Comparison of ENCODE assay signal across 8 mouse cellular contexts in genomic region chr5:123229296-123229695, GRCm38 (mm10). TPM values are rescaled to one million over a fixed set of nuclear protein-coding genes. Genes with fewer than 3 reads are reported as not detected.
DNase-seq lines count a peak whose midpoint lies in the region; ATAC-seq and TF ChIP-seq lines count a peak whose summit lies in the region.
"Had no signal": no experiment of that assay in that cellular context is flagged by ENCODE, and none has a peak within 500 bp of the region (broad histone marks: within the 10 kb centered on the region; RNA-seq: fewer than 3 reads in every experiment).

No protein-coding gene starts in this region.

- TF ChIP-seq POLR2A in myocyte (IDR thresholded peaks at IDR 0.05; ENCODE audit: insufficient read length, low read depth): no peak

- H3K4me1 ChIP-seq in kidney, embryonic 15.5 days: peaks cover 10% of the 10 kb centered on the region
- H3K4me1 ChIP-seq in embryonic facial prominence, embryonic 12.5 days: peaks cover 5% of the 10 kb centered on the region; the same call in 1 of the 2 replicates
- H3K4me1 ChIP-seq in hindbrain, postnatal 0 days (ENCODE audit: insufficient read depth, low read length): 0 out of 2 replicates have a peak, but pooled peaks cover 4% of the 10 kb centered on the region

- peaks cover 6% of the 10 kb centered on the region; the same call in 1 of the 2 replicates for H3K36me3 ChIP-seq in kidney, embryonic 15.5 days
- H3K36me3 ChIP-seq in embryonic facial prominence, embryonic 12.5 days: 0 out of 2 replicates have a peak, but pooled peaks cover 13% of the 10 kb centered on the region
- H3K36me3 ChIP-seq in hindbrain, postnatal 0 days (ENCODE audit: insufficient read depth, low read length): no peaks in the 10 kb centered on the region
- H3K36me3 ChIP-seq in myocyte (ENCODE audit: control insufficient read depth, insufficient read depth): peaks cover 3% of the 10 kb centered on the region

- WGBS in kidney, embryonic 15.5 days: 79% methylated on average over 6 of the region's 6 CpGs
- WGBS in embryonic facial prominence, embryonic 12.5 days: 87% methylated on average over 6 of the region's 6 CpGs
- 90% methylated on average over 6 of the region's 6 CpGs for WGBS in hindbrain, postnatal 0 days

- no peak overlapping the region for H3K9ac ChIP-seq in kidney, embryonic 15.5 days
- no peak overlapping the region for H3K9ac ChIP-seq in embryonic facial prominence, embryonic 12.5 days
- H3K9ac ChIP-seq in hindbrain, postnatal 0 days (replicated peaks; ENCODE audit: low read length): no peak overlapping the region

- no peak for ATAC-seq in kidney, embryonic 15.5 days (replicated peaks; ENCODE audit: low FRiP score)
- ATAC-seq in embryonic facial prominence, embryonic 12.5 days (ENCODE audit: insufficient number of reproducible peaks, insufficient read depth, low FRiP score, low TSS enrichment): no peak; the same call in 1 of the 2 replicates
- no peak for ATAC-seq in hindbrain, postnatal 0 days

- peaks cover 18% of the 10 kb centered on the region for H3K79me2 ChIP-seq in myocyte (ENCODE audit: control insufficient read depth, insufficient read depth)

- H3K27me3 ChIP-seq in kidney, embryonic 15.5 days: no peaks in the 10 kb centered on the region
- H3K27me3 ChIP-seq in embryonic facial prominence, embryonic 12.5 days: no peaks in the 10 kb centered on the region
- no peaks in the 10 kb centered on the region for H3K27me3 ChIP-seq in hindbrain, postnatal 0 days (ENCODE audit: insufficient read depth, low read length)
- no peaks in the 10 kb centered on the region for H3K27me3 ChIP-seq in myocyte (ENCODE audit: control insufficient read depth, insufficient read depth, insufficient read length)

- TF ChIP-seq CTCF in hindbrain, postnatal 0 days (IDR thresholded peaks at IDR 0.05; ENCODE audit: low read depth): no peak

- no peaks in the 10 kb centered on the region for H3K9me3 ChIP-seq in kidney, embryonic 15.5 days (replicated peaks)
- H3K9me3 ChIP-seq in embryonic facial prominence, embryonic 12.5 days: no peaks in the 10 kb centered on the region
- no peaks in the 10 kb centered on the region for H3K9me3 ChIP-seq in hindbrain, postnatal 0 days (ENCODE audit: low read length)

- H3ac ChIP-seq in myocyte (ENCODE audit: control insufficient read depth, insufficient read length): no peak overlapping the region

- H3K4me3 ChIP-seq in kidney, embryonic 15.5 days (replicated peaks): peak overlapping the region; percentile 96; the same call in 1 of the 2 replicates
- H3K4me3 ChIP-seq in embryonic facial prominence, embryonic 12.5 days: 0 out of 2 replicates have a peak overlapping the region, but pooled peaks have one; percentile 82
- H3K4me3 ChIP-seq in hindbrain, postnatal 0 days (ENCODE audit: low read length): no peak overlapping the region
- peak overlapping the region; percentile 70 for H3K4me3 ChIP-seq in myocyte

- H3K4me2 ChIP-seq in kidney, embryonic 15.5 days: peak overlapping the region; percentile 69
- H3K4me2 ChIP-seq in embryonic facial prominence, embryonic 12.5 days (replicated peaks): peak overlapping the region; percentile 80
- peak overlapping the region; percentile 81 for H3K4me2 ChIP-seq in hindbrain, postnatal 0 days (ENCODE audit: low read depth, low read length)
- H3K4me2 ChIP-seq in myocyte (ENCODE audit: low read depth): peak overlapping the region; percentile 89

- H3K27ac ChIP-seq in kidney, embryonic 15.5 days: no peak overlapping the region
- no peak overlapping the region for H3K27ac ChIP-seq in embryonic facial prominence, embryonic 12.5 days
- H3K27ac ChIP-seq in hindbrain, postnatal 0 days: no peak overlapping the region

- no peak for DNase-seq in kidney, adult 9 months
- no peak for DNase-seq in hindbrain, postnatal 0 days (ENCODE audit: low spot score)
- no peak for DNase-seq in layer of hippocampus, postnatal 36 days
- DNase-seq in gastrocnemius, postnatal 25 days: no peak

TF ChIP-seq in myocyte, 11 proteins besides CTCF, POLR2A, EP300 and RAD21:
- TF ChIP-seq USF1 (IDR thresholded peaks at IDR 0.05; ENCODE audit: low read depth): no peak
- no peak for TF ChIP-seq E2F4 (IDR thresholded peaks at IDR 0.05; ENCODE audit: insufficient read depth)
- TF ChIP-seq MYOG (IDR thresholded peaks at IDR 0.05; ENCODE audit: control insufficient read depth in 1 of 3, insufficient read depth in 1 of 3, insufficient read length in 2 of 3, low read depth in 2 of 3): no peak
- TF ChIP-seq POLR2AphosphoS2 (IDR thresholded peaks at IDR 0.05; ENCODE audit: insufficient read length, low read depth): no peak
- TF ChIP-seq TCF12 (IDR thresholded peaks at IDR 0.05; ENCODE audit: insufficient read depth, poor library complexity, severe bottlenecking): no peak
- TF ChIP-seq MAX (IDR thresholded peaks at IDR 0.05; ENCODE audit: low read depth): no peak

RNA-seq across cellular contexts. Expression of gene Wdr66, which starts 22.6 kb away (rescaled TPM):
- polyA plus RNA-seq in kidney, embryonic 15.5 days (2015; fragmentation: Nextera tagmentation; extraction: Ambion mirVana): 1.5 and 1.7 TPM in 2 replicates
- 5.6 and 6.4 TPM in 2 replicates for polyA plus RNA-seq in embryonic facial prominence, embryonic 12.5 days (2016; fragmentation: Nextera tagmentation; extraction: Ambion mirVana)
- 2.4 and 2.8 TPM in 2 replicates for total RNA-seq in hindbrain, postnatal 0 days (2014; rRNA removed)
- polyA plus RNA-seq in hindbrain, postnatal 0 days (2015; fragmentation: Nextera tagmentation; extraction: Ambion mirVana): 0.69 and 1.4 TPM in 2 replicates
- polyA plus RNA-seq in myocyte (2012; fragmentation: generic; extraction: Trizol): 0.38 TPM
- total RNA-seq in layer of hippocampus, postnatal 36 days (2021): 1 to 10 TPM; 3.6 to 5.5 TPM
- 1 to 10 TPM; 1.1 to 1.9 TPM for total RNA-seq in gastrocnemius, postnatal 25 days (2021)

RNA-seq across cellular contexts. Expression of gene Hpd, which starts 46.8 kb away (rescaled TPM):
- 0.99 and 1.5 TPM in 2 replicates for polyA plus RNA-seq in kidney, embryonic 15.5 days (2015; fragmentation: Nextera tagmentation; extraction: Ambion mirVana)
- not detected in 2 replicates for polyA plus RNA-seq in embryonic facial prominence, embryonic 12.5 days (2016; fragmentation: Nextera tagmentation; extraction: Ambion mirVana)
- not detected in 2 replicates for total RNA-seq in hindbrain, postnatal 0 days (2014; rRNA removed)
- not detected in 2 replicates for polyA plus RNA-seq in hindbrain, postnatal 0 days (2015; fragmentation: Nextera tagmentation; extraction: Ambion mirVana)
- polyA plus RNA-seq in myocyte (2012; fragmentation: generic; extraction: Trizol): not detected
- not detected for total RNA-seq in layer of hippocampus, postnatal 36 days (2021)
- total RNA-seq in gastrocnemius, postnatal 25 days (2021): not detected
- total RNA-seq: layer of hippocampus, adult 8-10 months had no signal
